Mouse (Mus musculus) hindbrain, embryonic 12.5 days (tissue): ENCODE data around the gene Cnot8. TPM values are rescaled to one million over a fixed set of nuclear protein-coding genes. Genes with fewer than 3 reads are reported as not detected.

Experiments used
- ATAC-seq: fragments of 200-750 bp; cut with Nextera tagmentation; 2 replicates; pipeline ENCODE4 v1.8.0; 2017; ENCODE audit warnings: moderate TSS enrichment; ENCODE audit not compliant: low FRiP score
- H3K27ac ChIP-seq: fragments of 300-500 bp; sonication (generic); 2 replicates; pipeline ENCODE4 v1.5.1; 2016; ENCODE audit warnings: mild to moderate bottlenecking
- H3K27me3 ChIP-seq: fragments of 300-500 bp; sonication (generic); 2 replicates; pipeline ENCODE4 v1.6.1; 2016; ENCODE audit warnings: mild to moderate bottlenecking
- H3K36me3 ChIP-seq: fragments of 300-500 bp; sonication (generic); 2 replicates; pipeline ENCODE4 v1.6.1; 2016; ENCODE audit warnings: mild to moderate bottlenecking
- H3K4me1 ChIP-seq: fragments of 300-500 bp; sonication (generic); 2 replicates; pipeline ENCODE4 v1.6.1; 2016
- H3K4me2 ChIP-seq: fragments of 300-500 bp; sonication (generic); replicated peaks from 2 replicates; pipeline ENCODE4 v1.6.1; 2016; ENCODE audit warnings: mild to moderate bottlenecking
- H3K4me3 ChIP-seq: fragments of 300-500 bp; sonication (generic); 2 replicates; pipeline ENCODE4 v1.5.1; 2016; ENCODE audit warnings: mild to moderate bottlenecking
- H3K9ac ChIP-seq: fragments of 300-500 bp; sonication (generic); 2 replicates; pipeline ENCODE4 v1.6.1; 2016; ENCODE audit warnings: mild to moderate bottlenecking, moderate library complexity
- H3K9me3 ChIP-seq: fragments of 300-500 bp; sonication (generic); replicated peaks from 2 replicates; pipeline ENCODE4 v1.6.1; 2016; ENCODE audit warnings: mild to moderate bottlenecking
- WGBS: fragments of 180-500 bp; shearing (Covaris S2); methylation state at CpG from one replicate; pipeline ENCODE4 v1.1.7; 2016; 5-methylcytosine and 5-hydroxymethylcytosine counted together
- polyA plus RNA-seq: library from polyadenylated mRNA; unstranded; fragments of >200 nt; fragmentation: Nextera tagmentation; extraction: Ambion mirVana; gene quantifications from 2 replicates; pipeline ENCODE4 v1.2.1, GENCODE M21; 2016

Gene Cnot8
- polyA plus RNA-seq, 1 experiment from 2014 or later, result 105 TPM

DNA sequence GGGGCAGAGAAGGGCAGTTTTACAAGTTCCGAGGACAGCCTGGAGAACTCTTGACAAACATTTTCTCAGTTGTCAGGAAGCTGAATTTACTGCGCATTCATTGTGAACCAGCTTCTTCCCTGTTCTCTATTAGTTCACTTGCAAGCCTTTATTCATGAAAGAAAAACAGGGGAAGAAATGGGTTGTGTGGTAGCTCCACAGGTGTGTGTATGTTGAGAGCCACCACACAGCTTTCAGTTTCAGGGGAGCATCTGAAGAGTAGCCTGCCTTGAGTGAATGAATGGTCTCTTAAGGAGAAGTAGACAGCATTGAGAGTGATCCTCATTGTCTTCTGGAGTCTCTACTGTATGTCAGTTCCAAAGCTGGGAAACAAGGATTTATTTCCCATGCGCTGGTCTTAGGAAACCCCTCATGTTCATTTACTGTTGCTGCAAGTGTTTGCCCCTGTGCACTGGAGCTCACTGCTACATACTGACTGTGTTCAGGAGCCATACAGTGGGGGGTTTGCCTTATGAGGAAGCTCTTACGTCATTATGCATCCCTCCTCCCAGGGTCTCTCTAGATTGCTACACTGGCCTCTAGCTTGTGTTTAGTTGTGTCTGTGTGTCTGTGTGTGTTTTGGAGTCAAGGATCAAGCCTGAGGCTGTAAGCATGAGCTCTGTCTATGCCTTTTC lies 3.8 kb downstream of the Cnot8 start:
- no peak overlapping the region for H3K9ac ChIP-seq
- peaks cover 35% of the 10 kb centered on the region for H3K36me3 ChIP-seq
- no peaks in the 10 kb centered on the region for H3K27me3 ChIP-seq
- no peak for ATAC-seq
- WGBS, result 93% methylated on average over 4 of the region's 4 CpGs
- no peak overlapping the region for H3K27ac ChIP-seq
- H3K4me1 ChIP-seq, result peaks cover 21% of the 10 kb centered on the region
- no peaks in the 10 kb centered on the region for H3K9me3 ChIP-seq
- H3K4me2 ChIP-seq, result no peak overlapping the region
- no peak overlapping the region for H3K4me3 ChIP-seq

DNA sequence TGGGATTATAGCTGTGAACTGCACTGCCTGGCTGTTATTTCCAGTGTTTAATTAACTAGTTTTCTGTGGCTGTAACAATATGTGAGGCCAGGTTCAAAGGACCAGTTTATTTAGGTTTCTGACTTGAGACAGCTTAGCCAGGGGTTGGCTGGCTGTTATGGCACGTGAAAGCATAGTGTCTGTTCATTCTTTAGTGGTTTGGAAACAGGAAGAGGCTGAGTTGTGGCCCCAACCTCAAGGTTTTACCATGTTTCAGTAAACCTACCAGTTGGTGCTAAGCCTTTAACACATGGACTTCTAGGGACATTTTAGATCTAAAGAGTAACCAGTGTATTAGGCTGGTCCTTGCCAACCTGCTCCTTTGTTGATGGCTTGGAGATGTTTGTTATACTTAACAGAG lies 12.6 kb downstream of the Cnot8 start:
- 89% methylated on average over 1 of the region's 1 CpGs for WGBS

DNA sequence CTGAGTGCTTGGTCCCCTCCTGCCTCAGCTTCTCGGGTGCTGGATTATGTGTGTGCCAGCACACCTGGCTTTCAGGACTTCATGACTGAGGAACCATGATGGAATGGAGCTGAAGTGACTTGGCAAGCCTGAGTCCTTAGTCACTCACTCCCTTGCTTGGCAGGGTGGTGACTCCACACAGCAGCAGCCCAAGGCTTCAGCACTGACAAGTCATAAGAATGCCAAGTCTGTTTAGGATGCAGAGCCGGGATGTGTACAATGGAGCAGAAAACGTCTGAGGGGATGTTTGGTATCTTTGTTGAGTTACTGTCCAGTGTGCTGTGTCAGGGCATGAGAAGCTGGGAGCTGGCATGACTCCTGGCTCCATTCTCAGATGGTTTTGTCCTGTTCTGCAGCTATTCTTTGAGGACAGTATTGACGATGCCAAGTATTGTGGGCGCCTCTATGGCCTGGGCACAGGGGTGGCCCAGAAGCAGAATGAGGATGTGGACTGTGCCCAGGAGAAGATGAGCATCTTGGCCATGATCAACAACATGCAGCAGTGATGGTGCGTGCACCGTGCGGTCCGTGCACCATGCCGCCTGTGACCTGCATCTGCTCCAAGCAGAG lies 13.2 kb downstream of the Cnot8 start:
- WGBS, result 86% methylated on average over 10 of the region's 10 CpGs
- H3K9ac ChIP-seq, result no peak overlapping the region
- no peak overlapping the region for H3K4me3 ChIP-seq
- H3K4me2 ChIP-seq, result no peak overlapping the region
- H3K9me3 ChIP-seq, result no peaks in the 10 kb centered on the region
- no peak for ATAC-seq
- peaks cover 97% of the 10 kb centered on the region for H3K36me3 ChIP-seq
- H3K27me3 ChIP-seq, result no peaks in the 10 kb centered on the region
- no peaks in the 10 kb centered on the region for H3K4me1 ChIP-seq
- H3K27ac ChIP-seq, result no peak overlapping the region

More for the DNA sequence above, 12.6 kb downstream of the Cnot8 start:
- Histone ChIP-seq H3K27ac (no peak overlapping the region), H3K36me3 (peaks cover 97% of the 10 kb centered on the region), H3K27me3 (no peaks in the 10 kb centered on the region), H3K4me2 (no peak overlapping the region), H3K4me3 (no peak overlapping the region), H3K9me3 (no peaks in the 10 kb centered on the region), H3K9ac (no peak overlapping the region), H3K4me1 (no peaks in the 10 kb centered on the region)
- ATAC-seq, result no peak

GRCm38 (mm10) chr11:58120655-58121054 lies 16.7 kb downstream of the Cnot8 start:
- no peak overlapping the region for H3K4me2 ChIP-seq
- H3K27ac ChIP-seq, result no peak overlapping the region
- no peak for ATAC-seq
- no peak overlapping the region for H3K9ac ChIP-seq
- peaks cover 93% of the 10 kb centered on the region for H3K36me3 ChIP-seq
- H3K27me3 ChIP-seq, result no peaks in the 10 kb centered on the region
- 82% methylated on average over 3 of the region's 3 CpGs for WGBS
- no peaks in the 10 kb centered on the region for H3K4me1 ChIP-seq
- no peak overlapping the region for H3K4me3 ChIP-seq
- no peaks in the 10 kb centered on the region for H3K9me3 ChIP-seq

DNA sequence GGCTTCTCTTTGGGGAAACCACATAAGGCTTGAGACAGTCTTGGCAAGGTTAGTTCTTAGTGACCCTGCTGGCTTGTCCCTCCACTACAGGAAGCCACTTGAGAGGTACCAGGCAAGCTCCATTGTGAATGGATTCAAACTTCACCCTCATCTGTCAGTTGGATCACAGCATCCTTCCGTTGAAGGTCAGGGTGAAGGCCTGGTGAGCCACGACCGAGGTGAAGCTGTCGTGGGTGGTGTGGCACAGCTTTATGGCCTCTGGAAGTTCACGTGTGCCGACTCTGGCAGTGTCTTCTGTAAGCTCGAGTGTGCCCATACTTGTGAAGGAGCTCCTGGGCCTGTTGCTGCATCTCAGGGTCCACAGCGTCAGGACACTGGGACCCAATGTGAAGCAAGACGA lies 17.4 kb downstream of the Cnot8 start:
- WGBS, result 91% methylated on average over 9 of the region's 9 CpGs
- Histone ChIP-seq H3K4me1 (no peaks in the 10 kb centered on the region), H3K9ac (no peak overlapping the region), H3K4me2 (no peak overlapping the region), H3K4me3 (no peak overlapping the region), H3K27ac (no peak overlapping the region), H3K36me3 (peaks cover 93% of the 10 kb centered on the region), H3K9me3 (no peaks in the 10 kb centered on the region), H3K27me3 (no peaks in the 10 kb centered on the region)
- ATAC-seq, result no peak

- peaks cover 90% of the 10 kb centered on the region for H3K36me3 ChIP-seq
- H3K27ac ChIP-seq, result no peak overlapping the region
- no peaks in the 10 kb centered on the region for H3K27me3 ChIP-seq
- H3K4me2 ChIP-seq, result no peak overlapping the region
- no peak overlapping the region for H3K4me3 ChIP-seq
- 82% methylated on average over 2 of the region's 2 CpGs for WGBS
- ATAC-seq, result no peak
- H3K9me3 ChIP-seq, result no peaks in the 10 kb centered on the region
- no peak overlapping the region for H3K9ac ChIP-seq
- H3K4me1 ChIP-seq, result no peaks in the 10 kb centered on the region
These were observed 19.8 kb downstream of the Cnot8 start for GRCm38 (mm10) chr11:58123711-58124110.

GRCm38 (mm10) chr11:58125021-58125420 lies 21.1 kb downstream of the Cnot8 start:
- Histone ChIP-seq H3K27me3 (no peaks in the 10 kb centered on the region), H3K4me2 (no peak overlapping the region), H3K36me3 (peaks cover 88% of the 10 kb centered on the region), H3K4me3 (no peak overlapping the region), H3K9ac (no peak overlapping the region), H3K27ac (no peak overlapping the region), H3K4me1 (no peaks in the 10 kb centered on the region), H3K9me3 (no peaks in the 10 kb centered on the region)
- ATAC-seq, result no peak
- WGBS, result 91% methylated on average over 11 of the region's 11 CpGs

DNA sequence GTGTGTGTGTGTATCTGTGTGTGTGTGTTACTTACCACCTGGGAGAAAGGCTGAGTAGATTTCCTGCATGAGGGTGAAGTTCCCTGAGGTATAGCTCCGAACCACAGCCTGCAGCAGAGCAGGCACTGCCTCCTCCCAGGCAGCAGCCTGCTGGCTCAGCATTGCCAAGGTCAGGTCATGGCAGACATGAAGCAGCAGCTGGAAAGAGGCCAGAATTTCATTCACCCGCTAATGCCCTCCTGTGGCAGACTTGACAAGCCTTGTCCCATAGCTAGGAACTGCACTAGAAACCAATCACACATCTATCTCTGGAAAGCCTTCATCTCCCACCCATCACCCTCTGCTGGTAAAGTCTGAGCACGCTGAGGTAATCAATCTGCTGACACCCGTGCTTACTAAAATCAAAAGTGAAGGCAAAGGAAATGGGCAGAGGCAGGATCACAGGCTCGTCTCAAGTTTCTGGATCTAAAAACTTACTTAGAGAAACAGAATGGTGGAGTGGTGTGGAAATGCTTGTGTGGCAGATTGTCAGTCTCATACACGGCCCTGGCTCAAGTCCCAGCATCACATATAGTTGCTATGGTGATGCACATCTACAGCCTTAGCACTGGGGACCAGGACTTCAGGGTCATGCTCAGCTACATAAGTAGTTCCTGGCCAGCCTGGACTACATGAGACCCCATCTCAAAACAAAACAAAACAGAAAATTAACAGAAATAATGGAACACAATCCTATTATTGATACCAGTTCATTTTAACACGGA lies 22.6 kb downstream of the Cnot8 start:
- Histone ChIP-seq H3K9me3 (no peaks in the 10 kb centered on the region), H3K27me3 (no peaks in the 10 kb centered on the region), H3K4me2 (no peak overlapping the region), H3K4me1 (no peaks in the 10 kb centered on the region), H3K9ac (no peak overlapping the region), H3K36me3 (peaks cover 88% of the 10 kb centered on the region), H3K27ac (no peak overlapping the region), H3K4me3 (no peak overlapping the region)
- 75% methylated on average over 7 of the region's 7 CpGs for WGBS
- ATAC-seq, result no peak

DNA sequence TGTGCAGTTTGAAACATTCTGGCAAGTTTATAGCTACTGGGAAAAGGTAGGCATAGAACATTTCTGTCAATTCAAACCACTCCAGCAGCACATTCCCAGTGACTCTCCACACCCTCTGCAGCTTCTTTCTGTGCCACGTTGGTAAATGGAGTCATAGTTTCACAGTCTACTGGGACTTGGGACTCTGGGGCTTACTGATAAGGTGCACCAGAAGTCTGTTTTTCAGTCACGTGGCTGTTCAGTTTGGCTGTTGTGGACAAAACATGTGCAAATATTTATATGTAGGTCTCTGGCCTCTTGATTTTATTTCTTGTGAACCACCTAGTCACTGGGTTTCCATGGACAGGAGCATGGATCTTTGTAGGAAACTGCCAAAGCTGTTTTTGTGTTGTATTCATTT lies 23.6 kb downstream of the Cnot8 start:
- Histone ChIP-seq H3K27me3 (no peaks in the 10 kb centered on the region), H3K4me2 (no peak overlapping the region), H3K27ac (no peak overlapping the region), H3K9me3 (no peaks in the 10 kb centered on the region), H3K36me3 (peaks cover 91% of the 10 kb centered on the region), H3K4me1 (no peaks in the 10 kb centered on the region), H3K9ac (no peak overlapping the region), H3K4me3 (no peak overlapping the region)
- no peak for ATAC-seq
- 87% methylated on average over 2 of the region's 2 CpGs for WGBS

GRCm38 (mm10) chr11:58129302-58129843 lies 25.4 kb downstream of the Cnot8 start:
- H3K9me3 ChIP-seq, result no peaks in the 10 kb centered on the region
- no peak overlapping the region for H3K9ac ChIP-seq
- peaks cover 88% of the 10 kb centered on the region for H3K36me3 ChIP-seq
- WGBS, result 81% methylated on average over 6 of the region's 6 CpGs
- no peaks in the 10 kb centered on the region for H3K4me1 ChIP-seq
- no peak overlapping the region for H3K4me3 ChIP-seq
- H3K27me3 ChIP-seq, result no peaks in the 10 kb centered on the region
- H3K4me2 ChIP-seq, result no peak overlapping the region
- no peak overlapping the region for H3K27ac ChIP-seq
- ATAC-seq, result no peak

GRCm38 (mm10) chr11:58132026-58132425 lies 28.1 kb downstream of the Cnot8 start:
- ATAC-seq, result no peak
- no peaks in the 10 kb centered on the region for H3K9me3 ChIP-seq
- no peak overlapping the region for H3K4me3 ChIP-seq
- H3K4me2 ChIP-seq, result no peak overlapping the region
- no peak overlapping the region for H3K9ac ChIP-seq
- 96% methylated on average over 3 of the region's 3 CpGs for WGBS
- no peaks in the 10 kb centered on the region for H3K27me3 ChIP-seq
- H3K36me3 ChIP-seq, result peaks cover 92% of the 10 kb centered on the region
- H3K4me1 ChIP-seq, result no peaks in the 10 kb centered on the region
- no peak overlapping the region for H3K27ac ChIP-seq

- ATAC-seq, result no peak
- H3K27ac ChIP-seq, result no peak overlapping the region
- H3K9me3 ChIP-seq, result no peaks in the 10 kb centered on the region
- H3K36me3 ChIP-seq, result peaks cover 87% of the 10 kb centered on the region
- no peak overlapping the region for H3K4me3 ChIP-seq
- no peak overlapping the region for H3K9ac ChIP-seq
- no peak overlapping the region for H3K4me2 ChIP-seq
- H3K4me1 ChIP-seq, result no peaks in the 10 kb centered on the region
- no peaks in the 10 kb centered on the region for H3K27me3 ChIP-seq
These were observed 30.9 kb downstream of the Cnot8 start for GRCm38 (mm10) chr11:58134869-58135268.
